8 mouse cellular contexts compared by ENCODE assay signal in genomic region chr7:101109856-101110350, GRCm38 (mm10). TPM values are rescaled to one million over a fixed set of nuclear protein-coding genes. Genes with fewer than 3 reads are reported as not detected.
DNase-seq lines count a peak whose midpoint lies in the region; ATAC-seq and TF ChIP-seq lines count a peak whose summit lies in the region.

No protein-coding gene starts in this region.

- 10% methylated on average over 8 of the region's 8 CpGs for WGBS in heart, embryonic 15.5 days
- WGBS in liver, postnatal 0 days (ENCODE audit: insufficient replicate concordance): 16% methylated on average over 8 of the region's 8 CpGs
- WGBS in stomach, embryonic 14.5 days: 8% methylated on average over 8 of the region's 8 CpGs

- H3K4me1 ChIP-seq in heart, embryonic 15.5 days (replicated peaks): peaks cover 18% of the 10 kb centered on the region
- peaks cover 25% of the 10 kb centered on the region for H3K4me1 ChIP-seq in liver, postnatal 0 days (ENCODE audit: insufficient read depth)
- peaks cover 16% of the 10 kb centered on the region for H3K4me1 ChIP-seq in stomach, embryonic 14.5 days (ENCODE audit: control insufficient read depth, insufficient read depth, low read length)

- no peaks in the 10 kb centered on the region for H3K9me3 ChIP-seq in heart, embryonic 15.5 days (replicated peaks)
- H3K9me3 ChIP-seq in liver, postnatal 0 days (ENCODE audit: low read length): no peaks in the 10 kb centered on the region
- no peaks in the 10 kb centered on the region for H3K9me3 ChIP-seq in stomach, embryonic 14.5 days (ENCODE audit: control insufficient read depth, low read depth, low read length)

- no peak for DNase-seq in left cerebral cortex, adult 2 months (ENCODE audit: extremely low spot score in 1 of 2, low spot score in 2 of 2)
- DNase-seq in left cerebral cortex, adult 11 months (ENCODE audit: low spot score): no peak
- DNase-seq in cerebellum, postnatal 10 days: peak; percentile 70 to 76
- DNase-seq in liver, postnatal 0 days: no peak
- DNase-seq in c-Kit-positive CD71-positive TER-119-positive erythroid progenitor cells, embryonic 14.5 days (ENCODE audit: low spot score): no peak
- DNase-seq in left cerebral cortex, postnatal 10 days (ENCODE audit: extremely low spot score in 1 of 2, low spot score in 2 of 2): no peak

- peaks cover 13% of the 10 kb centered on the region for H3K36me3 ChIP-seq in heart, embryonic 15.5 days
- peaks cover 8% of the 10 kb centered on the region; the same call in 1 of the 2 replicates for H3K36me3 ChIP-seq in liver, postnatal 0 days (replicated peaks; ENCODE audit: insufficient read depth, low read length)
- peaks cover 4% of the 10 kb centered on the region; the same call in 1 of the 2 replicates for H3K36me3 ChIP-seq in stomach, embryonic 14.5 days (ENCODE audit: control insufficient read depth, insufficient read depth, low read length)

- no peak for TF ChIP-seq EP300 in liver, postnatal 0 days (IDR thresholded peaks at IDR 0.05; ENCODE audit: low read depth)

- H3K9ac ChIP-seq in heart, embryonic 15.5 days: peak overlapping the region; percentile 88
- H3K9ac ChIP-seq in liver, postnatal 0 days (replicated peaks): peak overlapping the region; percentile 79
- H3K9ac ChIP-seq in stomach, embryonic 14.5 days (replicated peaks; ENCODE audit: low read depth, low read length): peak overlapping the region; percentile 87

- peak overlapping the region; percentile 86 for H3K4me2 ChIP-seq in heart, embryonic 15.5 days
- peak overlapping the region; percentile 90 for H3K4me2 ChIP-seq in liver, postnatal 0 days (ENCODE audit: low read depth, low read length)
- H3K4me2 ChIP-seq in stomach, embryonic 14.5 days (replicated peaks; ENCODE audit: low read depth, low read length): peak overlapping the region; percentile 90

- peak overlapping the region; percentile 93 for H3K27ac ChIP-seq in left cerebral cortex, adult 2 months
- peak overlapping the region; percentile 99 for H3K27ac ChIP-seq in heart, embryonic 15.5 days
- no peak overlapping the region for H3K27ac ChIP-seq in liver, postnatal 0 days (ENCODE audit: low read depth)
- peak overlapping the region; percentile 99; the same call in 1 of the 2 replicates for H3K27ac ChIP-seq in stomach, embryonic 14.5 days (ENCODE audit: low read length)

- TF ChIP-seq CTCF in left cerebral cortex, adult 2 months (IDR thresholded peaks at IDR 0.05): no peak
- TF ChIP-seq CTCF in liver, postnatal 0 days (IDR thresholded peaks at IDR 0.05; ENCODE audit: low read depth): no peak

- intact Hi-C loops in left cerebral cortex, adult 2 months (cut with DNase I): loop anchor here (2.0 kb wide), 2 partner anchors 47 to 121 kb away; no protein-coding TSS in a partner anchor
- intact Hi-C loops in left cerebral cortex, postnatal 10 days (cut with DNase I): loop anchor here (5.0 kb wide), 1 partner anchor 122 kb away; no protein-coding TSS in a partner anchor

- no peaks in the 10 kb centered on the region for H3K27me3 ChIP-seq in heart, embryonic 15.5 days
- H3K27me3 ChIP-seq in liver, postnatal 0 days (ENCODE audit: insufficient read depth, low read length): no peaks in the 10 kb centered on the region
- H3K27me3 ChIP-seq in stomach, embryonic 14.5 days (ENCODE audit: control insufficient read depth, insufficient read depth, low read length): no peaks in the 10 kb centered on the region

- ATAC-seq in heart, embryonic 15.5 days (replicated peaks; ENCODE audit: insufficient number of reproducible peaks, insufficient read depth, low FRiP score, low read depth): no peak
- ATAC-seq in liver, postnatal 0 days: no peak
- no peak for ATAC-seq in stomach, embryonic 14.5 days (ENCODE audit: insufficient number of reproducible peaks, insufficient read depth, low FRiP score, low read depth)

- peak overlapping the region; percentile 83 for H3K4me3 ChIP-seq in left cerebral cortex, adult 2 months
- H3K4me3 ChIP-seq in heart, embryonic 15.5 days: peak overlapping the region; percentile 97
- H3K4me3 ChIP-seq in liver, postnatal 0 days (ENCODE audit: low read depth, low read length): peak overlapping the region; percentile 87
- peak overlapping the region; percentile 94 for H3K4me3 ChIP-seq in stomach, embryonic 14.5 days (ENCODE audit: low read depth, low read length)

RNA-seq across cellular contexts. Expression of gene Fchsd2, which starts 17.2 kb away (rescaled TPM):
- 10 to 100 TPM; 40.5 to 41.6 TPM for total RNA-seq in left cerebral cortex, adult 2 months (2021)
- polyA plus RNA-seq in heart, embryonic 15.5 days (2015; fragmentation: Nextera tagmentation; extraction: Ambion mirVana): 14.8 and 15.8 TPM in 2 replicates
- 7.4 and 7.8 TPM in 2 replicates for polyA plus RNA-seq in liver, postnatal 0 days (2015; fragmentation: Nextera tagmentation; extraction: Ambion mirVana)
- polyA plus RNA-seq in stomach, embryonic 14.5 days (2014; fragmentation: Nextera tagmentation; extraction: Ambion mirVana): 33.1 and 33.7 TPM in 2 replicates
- 10 to 100 TPM; 62.2 to 66.4 TPM for total RNA-seq in left cerebral cortex, postnatal 10 days (2021)

Comparison
In these comparisons a context has a peak if more than half of its experiments do, and no peak if none do; other contexts are left out.
1. DNase-seq: peak in cerebellum, postnatal 10 days (2 of 2); none in left cerebral cortex, adult 2 months (0 of 2), left cerebral cortex, adult 11 months (single experiment), liver, postnatal 0 days (single experiment), c-Kit-positive CD71-positive TER-119-positive erythroid progenitor cells, embryonic 14.5 days (single experiment) and left cerebral cortex, postnatal 10 days (0 of 2).
2. Peak in every context shown above with its lines, with median percentiles within 50 percentile points of each other: H3K4me3 ChIP-seq, H3K4me2 ChIP-seq and H3K9ac ChIP-seq.